Mouse (Mus musculus) MEL (cell line): ENCODE data around the gene Aplp1.

Experiments used
- BHLHE40 ChIP-seq: IDR thresholded peaks from 2 replicates; pipeline ENCODE4 v1.6.1; 2012; ENCODE audit warnings: low read depth, mild to moderate bottlenecking, inconsistent platforms, low read length, improper control_type of control experiment, borderline replicate concordance
- CTCF ChIP-seq, 3 experiments: IDR thresholded peaks in 2 of 3; conservative IDR thresholded peaks in 1 of 3; 2 replicates each; pipeline ENCODE4 v1.5.1; 2011 to 2012; ENCODE audit warnings: low read length in 3 of 3, low read depth in 2 of 3, mild to moderate bottlenecking in 2 of 3, improper control_type of control experiment in 1 of 3, inconsistent platforms in 1 of 3, mixed read lengths in 1 of 3, moderate library complexity in 1 of 3; ENCODE audit not compliant: control insufficient read depth in 1 of 3, insufficient read depth in 1 of 3, poor library complexity in 1 of 3, severe bottlenecking in 1 of 3
- E2F4 ChIP-seq: IDR thresholded peaks from 2 replicates; pipeline ENCODE4 v1.6.1; 2011; ENCODE audit warnings: low read depth, low read length, improper control_type of control experiment, borderline replicate concordance
- EP300 ChIP-seq, 2 experiments: IDR thresholded peaks; 2 replicates each; pipeline ENCODE4 v1.6.1; 2011; ENCODE audit warnings: improper control_type of control experiment in 2 of 2, low read length in 2 of 2, low read depth in 1 of 2, mild to moderate bottlenecking in 1 of 2
- GATA1 ChIP-seq: IDR thresholded peaks from 2 replicates; pipeline ENCODE4 v1.6.1; 2011; ENCODE audit warnings: low read depth, low read length, improper control_type of control experiment
- MAZ ChIP-seq: IDR thresholded peaks from 2 replicates; pipeline ENCODE4 v1.6.1; 2012; ENCODE audit warnings: low read depth, mild to moderate bottlenecking, inconsistent platforms, low read length, improper control_type of control experiment
- MYC ChIP-seq: IDR thresholded peaks from 2 replicates; pipeline ENCODE4 v1.6.1; 2011; ENCODE audit warnings: low read depth, mild to moderate bottlenecking, low read length, improper control_type of control experiment, moderate library complexity
- POLR2A ChIP-seq, 2 experiments: IDR thresholded peaks; 2 replicates each; pipeline ENCODE4 v1.6.1; 2011 to 2012; ENCODE audit warnings: low read length in 2 of 2, mild to moderate bottlenecking in 2 of 2, control low read depth in 1 of 2, improper control_type of control experiment in 1 of 2, low read depth in 1 of 2, moderate library complexity in 1 of 2; ENCODE audit not compliant: control insufficient read depth in 1 of 2, insufficient read depth in 1 of 2, poor library complexity in 1 of 2
- RAD21 ChIP-seq: IDR thresholded peaks from 2 replicates; pipeline ENCODE4 v1.6.1; 2011; ENCODE audit warnings: mild to moderate bottlenecking, low read depth, low read length, improper control_type of control experiment
- SIN3A ChIP-seq: IDR thresholded peaks from 2 replicates; pipeline ENCODE4 v1.6.1; 2012; ENCODE audit warnings: low read length, improper control_type of control experiment, inconsistent platforms
- TCF12 ChIP-seq: IDR thresholded peaks from 2 replicates; pipeline ENCODE4 v1.6.1; 2014; ENCODE audit warnings: low read depth, mild to moderate bottlenecking, inconsistent platforms, low read length, improper control_type of control experiment, moderate library complexity

DNA sequence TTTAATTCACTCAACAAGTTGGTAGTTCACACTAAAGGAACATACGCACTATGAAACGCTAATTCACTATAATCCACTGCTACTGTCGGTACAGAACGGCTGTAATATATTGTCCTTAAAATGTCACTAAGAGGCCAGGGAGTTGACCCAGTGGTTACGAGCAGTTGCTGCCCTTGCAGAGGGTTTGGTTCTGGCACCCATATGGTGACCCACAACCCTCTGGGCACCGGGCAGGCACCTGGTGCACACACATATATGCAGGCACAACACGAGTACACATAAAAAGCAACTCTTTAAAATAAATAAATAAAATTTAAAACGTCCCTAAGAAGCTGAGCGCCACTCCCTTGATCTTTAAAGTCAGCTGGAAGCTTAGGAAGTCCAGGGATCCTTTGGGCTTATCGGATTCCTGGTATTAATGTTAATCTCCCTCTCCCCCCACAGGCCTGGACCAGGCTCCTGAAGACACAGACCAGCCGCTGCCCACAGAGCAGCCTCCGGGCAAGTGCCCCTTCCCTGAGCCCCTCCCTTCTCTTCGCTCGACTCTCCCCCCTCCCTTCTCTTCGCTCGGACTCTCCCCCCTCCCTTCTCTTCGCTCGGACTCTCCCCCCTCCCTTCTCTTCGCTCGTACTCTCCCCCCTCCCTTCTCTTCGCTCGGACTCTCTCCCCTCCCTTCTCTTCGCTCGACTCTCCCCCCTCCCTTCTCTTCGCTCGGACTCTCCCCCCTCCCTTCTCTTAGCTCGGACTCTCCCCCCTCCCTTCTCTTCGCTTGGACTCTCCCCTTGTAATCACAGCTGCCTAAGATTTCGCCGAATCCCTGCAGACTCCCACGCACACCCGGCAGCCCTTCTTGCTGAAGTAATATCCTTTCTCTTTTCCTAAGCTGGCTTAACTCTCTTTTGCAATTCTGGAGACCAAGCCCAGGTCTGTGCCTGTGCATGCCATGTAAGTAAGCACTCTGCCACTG, 32.4 kb upstream of the Aplp1 start:
- no peak for TF ChIP-seq EP300 (IDR thresholded peaks at IDR 0.05; ENCODE audit: low read depth in 1 of 2, low read length in 2 of 2)
- no peak for TF ChIP-seq MAZ
- no peak for TF ChIP-seq BHLHE40
- no peak for TF ChIP-seq MYC
- TF ChIP-seq GATA1, result no peak
- TF ChIP-seq POLR2A (IDR thresholded peaks at IDR 0.05; ENCODE audit: control insufficient read depth in 1 of 2, insufficient read depth in 1 of 2, low read depth in 1 of 2, low read length in 2 of 2, poor library complexity in 1 of 2), result no peak
- TF ChIP-seq CTCF (IDR thresholded peaks at IDR 0.05 in 2 of 3, conservative IDR thresholded peaks at IDR 0.05 in 1 of 3; ENCODE audit: control insufficient read depth in 1 of 3, insufficient read depth in 1 of 3, low read depth in 2 of 3, low read length in 3 of 3, poor library complexity in 1 of 3, severe bottlenecking in 1 of 3), result no peak
- TF ChIP-seq TCF12, result no peak
- TF ChIP-seq SIN3A, result no peak
- no peak for TF ChIP-seq E2F4
- no peak for TF ChIP-seq RAD21
